Mouse (Mus musculus) C2C12 (cell line): ENCODE results near the gene Ank.

ENCODE experiments used
- CEBPB ChIP-seq: IDR thresholded peaks from one replicate; pipeline ENCODE4 v1.6.1; 2011; ENCODE audit warnings: low read depth, mild to moderate bottlenecking, control low read depth, moderate library complexity
- CTCF ChIP-seq: IDR thresholded peaks from one replicate; pipeline ENCODE4 v1.5.1; 2011; ENCODE audit not compliant: control insufficient read depth, insufficient read depth, insufficient read length
- FOSL1 ChIP-seq: IDR thresholded peaks from one replicate; pipeline ENCODE4 v1.8.0; 2011; ENCODE audit warnings: mild to moderate bottlenecking, low read length; ENCODE audit not compliant: poor library complexity, insufficient read depth, severe bottlenecking
- MAX ChIP-seq: IDR thresholded peaks from one replicate; pipeline ENCODE4 v1.6.1; 2011; ENCODE audit warnings: mild to moderate bottlenecking, control low read depth
- MYOD1 ChIP-seq: IDR thresholded peaks from one replicate; pipeline ENCODE4 v1.6.1; 2011; ENCODE audit warnings: low read depth; ENCODE audit not compliant: control insufficient read depth, insufficient read length
- MYOG ChIP-seq: IDR thresholded peaks from one replicate; pipeline ENCODE4 v1.6.1; 2011; ENCODE audit not compliant: control insufficient read depth, insufficient read length; ENCODE audit errors: extremely low read depth
- USF1 ChIP-seq: IDR thresholded peaks from one replicate; pipeline ENCODE4 v1.6.1; 2011; ENCODE audit warnings: low read depth, mild to moderate bottlenecking, control low read depth, moderate library complexity

DNA sequence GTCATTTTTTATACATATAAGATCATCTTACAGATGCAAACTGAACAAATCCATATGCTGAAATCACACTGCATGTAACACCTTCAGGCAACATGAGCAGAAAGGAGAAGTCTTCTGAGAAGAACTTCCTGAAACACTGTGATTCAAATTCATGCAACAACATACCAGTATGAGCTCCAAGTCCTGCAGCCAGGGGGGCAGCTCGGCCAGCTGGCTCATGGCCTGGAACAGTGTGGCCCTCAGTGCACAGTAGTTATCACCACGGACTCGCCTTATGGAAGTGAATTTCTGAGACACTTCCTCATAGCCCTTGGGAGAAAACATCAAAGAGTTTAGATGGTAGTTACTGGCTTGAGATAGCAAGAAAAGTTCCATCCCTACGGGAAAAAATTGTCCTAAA lies 149.7 kb downstream of the Ank start:
- no peak for TF ChIP-seq CTCF
- TF ChIP-seq CEBPB, result no peak
- TF ChIP-seq USF1, result no peak
- TF ChIP-seq MAX, result no peak
- TF ChIP-seq MYOD1, result no peak
- no peak for TF ChIP-seq FOSL1
- no peak for TF ChIP-seq MYOG
